Mouse (Mus musculus) heart, postnatal 4 days (tissue): ENCODE measurements around the gene Ppan. TPM values are rescaled to one million over a fixed set of nuclear protein-coding genes. Genes with fewer than 3 reads are reported as not detected.

Source experiments
- microRNA-seq, 2 experiments: library from miRNA; unstranded; fragments of <30 nt; microRNA quantifications; one replicate each; pipeline ENCODE4 v1.2.0; 2021 to 2022
- total RNA-seq, 2 experiments: library from RNA; stranded (reverse); gene quantifications; 2 replicates each; pipeline ENCODE4 v1.2.3; 2021

The Ppan gene
- total RNA-seq, 2 experiments from 2014 or later = 18.4 to 19.6 TPM

Small RNAs within 50 kb of the gene (microRNA-seq; reads per million reads assigned to microRNA genes)
- 0 to 0.41 reads per million in 2 experiments for gene Mir7081

Other genes starting within 250 kb of the Ppan start
- 100 to 1,000 TPM; 213 to 225 TPM for gene Ubl5, start 245.3 kb upstream of the Ppan start, total RNA-seq
- 10 to 100 TPM; 16.1 to 16.5 TPM for gene Fbxl12, start 243.4 kb upstream of the Ppan start, total RNA-seq
- 10 to 100 TPM; 20.5 to 22.1 TPM for gene Pin1, start 236.1 kb upstream of the Ppan start, total RNA-seq
- under 1 TPM; 0.36 to 0.43 TPM for gene Olfm2, start 141.8 kb upstream of the Ppan start, total RNA-seq
- 10 to 100 TPM; 12.1 to 13.3 TPM for gene Col5a3, start 73.1 kb upstream of the Ppan start, total RNA-seq
- not detected for gene Rdh8, start 69.7 kb upstream of the Ppan start, total RNA-seq
- gene A230050P20Rik, start 19.5 kb upstream of the Ppan start, total RNA-seq = 1 to 10 TPM; 6.4 to 7.2 TPM
- gene Angptl6, start 8.4 kb upstream of the Ppan start, total RNA-seq = 1 to 10 TPM; 1.6 to 1.7 TPM
- gene Eif3g, start 10.4 kb downstream of the Ppan start, total RNA-seq = 100 to 1,000 TPM; 116 to 126 TPM
- 10 to 100 TPM; 66.7 to 68.2 TPM for gene Dnmt1, start 71.7 kb downstream of the Ppan start, total RNA-seq
- 10 to 100 TPM in 1 of 2 experiments, 1 to 10 TPM in 1; 8.4 to 11.1 TPM for gene S1pr2, start 88.6 kb downstream of the Ppan start, total RNA-seq
- 10 to 100 TPM; 85.7 to 98.0 TPM for gene Mrpl4, start 114.6 kb downstream of the Ppan start, total RNA-seq
- 1 to 10 TPM; 8.0 to 8.5 TPM for gene Icam1, start 127.8 kb downstream of the Ppan start, total RNA-seq
- under 1 TPM; 0.27 to 0.93 TPM for gene Icam4, start 141.2 kb downstream of the Ppan start, total RNA-seq
- not detected for gene Icam5, start 143.9 kb downstream of the Ppan start, total RNA-seq
- gene Zglp1, start 178.9 kb downstream of the Ppan start, total RNA-seq = not detected
- under 1 TPM; 0.14 to 0.23 TPM for gene Gm49373, start 184.9 kb downstream of the Ppan start, total RNA-seq
- 10 to 100 TPM; 34.1 to 35.5 TPM for gene Fdx1l, start 185.4 kb downstream of the Ppan start, total RNA-seq
- gene Gm38431, start 203.8 kb downstream of the Ppan start, total RNA-seq = 1 to 10 TPM in 1 of 2 experiments, under 1 TPM in 1; 0.64 to 2.2 TPM
- 10 to 100 TPM; 44.4 to 48.9 TPM for gene Raver1, start 203.8 kb downstream of the Ppan start, total RNA-seq
- 1 to 10 TPM; 7.7 to 8.2 TPM for gene Tyk2, start 243.1 kb downstream of the Ppan start, total RNA-seq